Mouse (Mus musculus) bone marrow, adult 2 months (tissue): ENCODE measurements around the gene Gm21671. TPM values are rescaled to one million over a fixed set of nuclear protein-coding genes. Genes with fewer than 3 reads are reported as not detected.
"Not testable (repeated sequence)": the region's sequence is repeated elsewhere in the genome, so short reads cannot be mapped to it uniquely, and the experiment has no call there.

Source experiments
- H3K27ac ChIP-seq: fragments of 200-500 bp; 2 replicates; pipeline ENCODE4 v1.5.1; 2012; ENCODE audit warnings: low read depth, mild to moderate bottlenecking, control low read depth, inconsistent platforms, low read length; ENCODE audit not compliant: control insufficient read depth, poor library complexity, insufficient read depth
- H3K4me1 ChIP-seq: fragments of 200-500 bp; 2 replicates; pipeline ENCODE4 v1.6.1; 2011; ENCODE audit warnings: low read length; ENCODE audit not compliant: control insufficient read depth, insufficient read depth
- H3K4me3 ChIP-seq: fragments of 200-500 bp; replicated peaks from 2 replicates; pipeline ENCODE3; 2011; ENCODE audit warnings: mild to moderate bottlenecking, low read depth, low read length, control low read depth; ENCODE audit not compliant: control insufficient read depth
- WGBS: fragments of 180-500 bp; shearing (Covaris S2); methylation state at CpG from one replicate; pipeline ENCODE4 v1.1.7; 2018; 5-methylcytosine and 5-hydroxymethylcytosine counted together
- polyA plus RNA-seq: library from polyadenylated mRNA; stranded (reverse); fragments of >200 nt; gene quantifications from 2 replicates; pipeline ENCODE4 v1.2.4, GENCODE M21; 2011; ENCODE audit warnings: low replicate concordance; ENCODE audit not compliant: missing spikeins, insufficient read depth, insufficient read length

Gm21671 gene
- polyA plus RNA-seq, result not detected in 2 replicates

DNA sequence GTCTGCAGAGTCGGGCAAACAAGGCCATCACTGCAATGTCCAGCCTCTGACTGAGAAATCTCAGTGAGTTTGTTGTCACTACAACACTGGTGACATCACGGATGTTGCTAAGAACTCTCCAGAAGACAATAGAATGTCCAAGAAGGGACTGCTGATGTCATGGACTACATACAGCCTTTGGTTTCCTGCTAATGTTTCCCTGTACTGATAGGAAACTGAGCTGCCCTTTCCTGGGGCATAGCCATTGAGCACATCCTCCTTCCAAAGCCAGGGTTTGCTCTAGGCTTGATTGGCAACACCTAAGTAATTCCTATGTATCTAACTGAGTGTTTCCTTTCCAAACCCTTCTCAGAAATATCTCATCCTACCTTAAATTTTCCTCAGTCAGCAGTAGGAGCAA is at the start of gene Gm21671:
Gene Gm21671 (minus strand): TSS at position 101 of the 400 bp plus-strand sequence.
- WGBS, result 58% methylated on average over 2 of the region's 2 CpGs
- H3K4me3 ChIP-seq, H3K4me1 ChIP-seq, H3K27ac ChIP-seq: not testable (repeated sequence)

- H3K27ac ChIP-seq, H3K4me3 ChIP-seq, H3K4me1 ChIP-seq: not testable (repeated sequence)
- WGBS, result no CpG with 5 or more reads among the region's 3 CpGs
Measured at GRCm38 (mm10) chr5:25988550-25988949, 34.3 kb upstream of the Gm21671 start, which contains the start of gene Gm21698. Gene Gm21698, minus strand, starts transcription at chr5:25988650.

GRCm38 (mm10) chr5:25972563-25972962 is 18.3 kb upstream of the Gm21671 start, which contains the start of gene Gm21680:
Gene Gm21680, minus strand, starts transcription at chr5:25972663.
- no CpG with 5 or more reads among the region's 2 CpGs for WGBS
- H3K27ac ChIP-seq, H3K4me3 ChIP-seq, H3K4me1 ChIP-seq: not testable (repeated sequence)

DNA sequence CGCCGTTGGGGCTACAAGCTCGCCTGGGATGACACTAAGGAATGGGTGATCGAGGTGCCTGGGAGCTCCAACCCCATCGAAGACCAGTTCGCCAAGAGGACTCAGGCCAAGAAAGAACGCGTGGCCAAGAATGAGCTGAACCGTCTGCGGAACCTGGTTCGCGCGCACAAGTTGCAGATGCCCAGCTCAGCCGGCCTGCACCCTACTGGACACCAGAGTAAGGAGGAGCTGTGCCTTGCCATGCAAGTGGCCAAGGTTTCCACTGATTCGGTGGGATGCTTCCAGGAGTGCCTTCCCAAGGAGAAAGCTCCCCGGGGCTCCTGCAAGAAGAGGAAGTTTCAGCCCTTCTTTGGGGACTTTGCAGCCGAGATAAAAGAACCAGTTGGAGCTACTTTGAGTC is 2.8 kb upstream of the Gm21671 start:
- not testable (repeated sequence) for H3K4me1 ChIP-seq, H3K4me3 ChIP-seq, H3K27ac ChIP-seq
- WGBS, result 49% methylated on average over 17 of the region's 17 CpGs

- H3K27ac ChIP-seq, H3K4me1 ChIP-seq, H3K4me3 ChIP-seq: not testable (repeated sequence)
- WGBS, result 30% methylated on average over 32 of the region's 32 CpGs
Measured at GRCm38 (mm10) chr5:25956611-25957010, 2.4 kb upstream of the Gm21671 start.

DNA sequence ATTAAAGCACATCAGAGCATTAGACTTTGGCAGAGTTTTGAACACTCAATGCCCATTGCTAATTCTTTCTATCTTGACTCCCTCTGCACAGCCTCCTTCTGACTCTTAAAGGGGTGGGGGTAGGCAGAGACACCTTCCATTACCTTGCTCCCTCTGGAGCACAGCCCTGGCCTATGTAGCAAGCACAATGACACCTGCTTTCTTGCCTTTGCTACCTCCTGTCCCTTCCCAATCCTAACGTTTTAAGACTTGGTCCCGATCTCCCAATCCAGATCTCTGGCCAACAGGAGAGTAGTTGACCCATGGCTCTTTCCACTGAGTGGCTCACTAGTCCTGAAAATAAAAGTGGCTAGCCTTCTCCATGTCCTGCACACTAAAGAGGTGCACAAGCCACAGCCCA is 8.8 kb downstream of the Gm21671 start:
- not testable (repeated sequence) for H3K4me3 ChIP-seq, H3K27ac ChIP-seq, H3K4me1 ChIP-seq
- 67% methylated on average over 2 of the region's 2 CpGs for WGBS

GRCm38 (mm10) chr5:25942281-25942680 is 11.9 kb downstream of the Gm21671 start, which contains the start of gene Gm21663:
Gene Gm21663, minus strand, starts transcription at chr5:25942381.
- 38% methylated on average over 2 of the region's 2 CpGs for WGBS
- not testable (repeated sequence) for H3K27ac ChIP-seq, H3K4me3 ChIP-seq, H3K4me1 ChIP-seq

Other genes with a start within 250 kb of the Gm21671 start
- 2.5 and 3.7 TPM in 2 replicates for gene Xrcc2, start 248.6 kb downstream of the Gm21671 start, polyA plus RNA-seq
- gene Actr3b, start 194.4 kb downstream of the Gm21671 start, polyA plus RNA-seq, result 2.2 TPM in 1 of 2 replicates, not detected in the other
- not detected in 2 replicates for gene Gm21663, start 12.0 kb downstream of the Gm21671 start, polyA plus RNA-seq
- gene Gm21680, start 18.2 kb upstream of the Gm21671 start, polyA plus RNA-seq, result not detected in 2 replicates
- not detected in 2 replicates for gene Gm21698, start 34.2 kb upstream of the Gm21671 start, polyA plus RNA-seq
- not detected in 2 replicates for gene Gm1979, start 50.4 kb upstream of the Gm21671 start, polyA plus RNA-seq
- not detected in 2 replicates for gene Gm5862, start 68.5 kb upstream of the Gm21671 start, polyA plus RNA-seq
- not detected in 2 replicates for gene Speer4a, start 85.1 kb upstream of the Gm21671 start, polyA plus RNA-seq
- gene Gm7347, start 104.2 kb upstream of the Gm21671 start, polyA plus RNA-seq, result not detected in 2 replicates
- gene Gm10471, start 134.9 kb upstream of the Gm21671 start, polyA plus RNA-seq, result not detected in 2 replicates
- not detected in 2 replicates for gene 5031410I06Rik, start 150.9 kb upstream of the Gm21671 start, polyA plus RNA-seq
- gene Gm10220, start 167.0 kb upstream of the Gm21671 start, polyA plus RNA-seq, result not detected in 2 replicates